Mouse (Mus musculus) testis, adult 2 months (tissue): ENCODE measurements around the gene Prim2. TPM values are rescaled to one million over a fixed set of nuclear protein-coding genes. Genes with fewer than 3 reads are reported as not detected.

Source experiments
- H3K27ac ChIP-seq: fragments of 200-500 bp; 2 replicates; pipeline ENCODE4 v1.5.1; 2012; ENCODE audit warnings: low read depth, low read length; ENCODE audit not compliant: control insufficient read depth, insufficient read depth
- H3K27me3 ChIP-seq: fragments of 200-500 bp; 2 replicates; pipeline ENCODE4 v1.6.1; 2012; ENCODE audit warnings: mild to moderate bottlenecking, low read length, moderate library complexity; ENCODE audit not compliant: control insufficient read depth, insufficient read depth
- H3K36me3 ChIP-seq: fragments of 200-500 bp; 2 replicates; pipeline ENCODE4 v1.6.1; 2012; ENCODE audit warnings: mild to moderate bottlenecking, low read length; ENCODE audit not compliant: control insufficient read depth, insufficient read depth
- H3K4me1 ChIP-seq: fragments of 200-500 bp; 2 replicates; pipeline ENCODE4 v1.6.1; 2012; ENCODE audit warnings: low read length; ENCODE audit not compliant: control insufficient read depth, insufficient read depth
- H3K4me3 ChIP-seq: fragments of 200-500 bp; 2 replicates; pipeline ENCODE4 v1.5.1; 2012; ENCODE audit warnings: low read depth, mild to moderate bottlenecking, low read length, moderate library complexity, mixed read lengths; ENCODE audit not compliant: control insufficient read depth
- CTCF ChIP-seq: fragments of 200-500 bp; IDR thresholded peaks from 2 replicates; pipeline ENCODE4 v1.5.1; 2012; ENCODE audit warnings: low read depth, mild to moderate bottlenecking, inconsistent platforms, low read length, moderate library complexity; ENCODE audit not compliant: control insufficient read depth, insufficient read depth, insufficient replicate concordance
- POLR2A ChIP-seq: fragments of 200-500 bp; IDR thresholded peaks from 2 replicates; pipeline ENCODE4 v1.6.1; 2012; ENCODE audit warnings: low read depth, mild to moderate bottlenecking, inconsistent platforms, low read length, moderate library complexity; ENCODE audit not compliant: control insufficient read depth
- polyA plus RNA-seq: library from polyadenylated mRNA; depleted of rRNA; stranded (reverse); fragments of >200 nt; gene quantifications from 2 replicates; pipeline ENCODE4 v1.2.3, GENCODE M21; 2012

Prim2 gene
- polyA plus RNA-seq, 1 experiment: 17.0 TPM

GRCm38 (mm10) chr1:33523223-33523622, 146.4 kb downstream of the Prim2 start:
- H3K4me1 ChIP-seq: no peaks in the 10 kb centered on the region
- H3K4me3 ChIP-seq: no peak overlapping the region
- TF ChIP-seq CTCF: no peak
- no peak for TF ChIP-seq POLR2A
- H3K36me3 ChIP-seq: no peaks in the 10 kb centered on the region
- H3K27me3 ChIP-seq: no peaks in the 10 kb centered on the region
- H3K27ac ChIP-seq: no peak overlapping the region

GRCm38 (mm10) chr1:33515124-33515523, 154.5 kb downstream of the Prim2 start:
- Histone ChIP-seq H3K4me3 (no peak overlapping the region), H3K4me1 (no peaks in the 10 kb centered on the region), H3K36me3 (peaks cover 1% of the 10 kb centered on the region), H3K27me3 (no peaks in the 10 kb centered on the region), H3K27ac (no peak overlapping the region)
- TF ChIP-seq CTCF (no peak), POLR2A (no peak)

GRCm38 (mm10) chr1:33511310-33511709, 158.3 kb downstream of the Prim2 start:
- Histone ChIP-seq H3K27ac (no peak overlapping the region), H3K4me1 (no peaks in the 10 kb centered on the region), H3K36me3 (peaks cover 1% of the 10 kb centered on the region), H3K4me3 (no peak overlapping the region), H3K27me3 (no peaks in the 10 kb centered on the region)
- TF ChIP-seq POLR2A (no peak), CTCF (no peak)

- Histone ChIP-seq H3K4me1 (no peaks in the 10 kb centered on the region), H3K27me3 (no peaks in the 10 kb centered on the region), H3K27ac (no peak overlapping the region), H3K4me3 (no peak overlapping the region), H3K36me3 (no peaks in the 10 kb centered on the region)
- TF ChIP-seq POLR2A: no peak
- no peak for TF ChIP-seq CTCF
Measured at GRCm38 (mm10) chr1:33504371-33504770, 165.2 kb downstream of the Prim2 start.

- H3K27me3 ChIP-seq: no peaks in the 10 kb centered on the region
- H3K4me3 ChIP-seq: no peak overlapping the region
- no peaks in the 10 kb centered on the region for H3K4me1 ChIP-seq
- H3K27ac ChIP-seq: no peak overlapping the region
- no peaks in the 10 kb centered on the region for H3K36me3 ChIP-seq
- TF ChIP-seq POLR2A: no peak
Measured at GRCm38 (mm10) chr1:33502890-33503289, 166.7 kb downstream of the Prim2 start.

GRCm38 (mm10) chr1:33502298-33502697, 167.3 kb downstream of the Prim2 start:
- no peak for TF ChIP-seq POLR2A
- TF ChIP-seq CTCF: no peak
- Histone ChIP-seq H3K4me1 (no peaks in the 10 kb centered on the region), H3K27ac (no peak overlapping the region), H3K27me3 (no peaks in the 10 kb centered on the region), H3K36me3 (no peaks in the 10 kb centered on the region), H3K4me3 (no peak overlapping the region)

- Histone ChIP-seq H3K4me3 (no peak overlapping the region), H3K36me3 (no peaks in the 10 kb centered on the region), H3K27me3 (no peaks in the 10 kb centered on the region), H3K27ac (no peak overlapping the region), H3K4me1 (no peaks in the 10 kb centered on the region)
- TF ChIP-seq POLR2A: no peak
- no peak for TF ChIP-seq CTCF
Measured at GRCm38 (mm10) chr1:33500111-33500510, 169.5 kb downstream of the Prim2 start.

- H3K4me1 ChIP-seq: no peaks in the 10 kb centered on the region
- H3K27me3 ChIP-seq: no peaks in the 10 kb centered on the region
- H3K4me3 ChIP-seq: no peak overlapping the region
- no peak overlapping the region for H3K27ac ChIP-seq
- TF ChIP-seq CTCF (no peak), POLR2A (no peak)
- no peaks in the 10 kb centered on the region for H3K36me3 ChIP-seq
Measured at GRCm38 (mm10) chr1:33499603-33500002, 170.0 kb downstream of the Prim2 start.
